In the genomic region with DNA sequence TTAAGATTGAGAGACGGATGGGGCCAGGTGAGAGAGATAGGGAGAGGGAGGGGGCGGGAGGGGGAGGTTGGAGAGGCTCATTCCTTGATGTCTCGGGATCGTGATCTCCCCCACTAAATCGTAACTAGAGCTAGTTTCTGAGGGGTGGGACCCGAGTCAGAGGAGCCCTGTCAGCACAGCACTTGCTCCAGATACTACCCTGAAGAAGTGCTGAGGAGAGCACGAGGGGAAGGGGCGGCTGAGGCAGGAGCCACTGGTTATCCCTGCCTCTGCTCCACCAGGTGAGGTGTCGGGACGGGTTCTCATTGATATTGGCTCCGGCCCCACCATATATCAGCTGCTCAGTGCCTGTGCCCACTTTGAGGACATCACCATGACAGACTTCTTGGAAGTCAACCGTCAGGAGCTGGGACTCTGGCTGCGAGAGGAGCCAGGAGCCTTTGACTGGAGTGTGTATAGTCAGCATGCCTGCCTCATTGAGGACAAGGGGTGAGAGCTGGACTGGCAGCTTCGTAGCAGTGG, we compare ENCODE assay signal across 22 mouse cellular contexts. TPM values are rescaled to one million over a fixed set of nuclear protein-coding genes. Genes with fewer than 3 reads are reported as not detected.
A peak's percentile ranks its signal among the peaks of the same experiment; 100 is the strongest.
DNase-seq lines count a peak whose midpoint lies in the region; ATAC-seq and TF ChIP-seq lines count a peak whose summit lies in the region.
"Had no signal": no experiment of that assay in that cellular context is flagged by ENCODE, and none has a peak within 500 bp of the region (broad histone marks: within the 10 kb centered on the region; RNA-seq: fewer than 3 reads in every experiment).

No protein-coding gene starts in this region.

- TF ChIP-seq CTCF in gastrocnemius, adult 2 months (IDR thresholded peaks at IDR 0.05): no peak
- no peak for TF ChIP-seq CTCF in E14TG2a.4 (conservative IDR thresholded peaks at IDR 0.05; ENCODE audit: low read length)

- peaks cover 14% of the 10 kb centered on the region; the same call in 1 of the 2 replicates for H3K4me1 ChIP-seq in hindbrain, embryonic 12.5 days
- H3K4me1 ChIP-seq in hindbrain, embryonic 10.5 days (replicated peaks): peaks cover 56% of the 10 kb centered on the region
- H3K4me1 ChIP-seq in E14TG2a.4 (replicated peaks; ENCODE audit: low read depth, low read length): peaks cover 74% of the 10 kb centered on the region
- H3K4me1 ChIP-seq in limb, embryonic 12.5 days (replicated peaks): peaks cover 8% of the 10 kb centered on the region

- H3K27me3 ChIP-seq in hindbrain, embryonic 12.5 days: peaks cover 77% of the 10 kb centered on the region
- H3K27me3 ChIP-seq in hindbrain, embryonic 10.5 days (ENCODE audit: insufficient read depth, poor library complexity, severe bottlenecking): peaks cover 87% of the 10 kb centered on the region
- peaks cover 70% of the 10 kb centered on the region for H3K27me3 ChIP-seq in E14TG2a.4 (ENCODE audit: insufficient read depth, low read length)
- peaks cover 93% of the 10 kb centered on the region for H3K27me3 ChIP-seq in limb, embryonic 12.5 days

- intact Hi-C loops in gastrocnemius, adult 2 months (cut with DNase I): no loop called here

- peak; percentile 57 for DNase-seq in gastrocnemius, adult 2 months
- DNase-seq in gastrocnemius, adult 18-20 months (ENCODE audit: low spot score): no peak
- DNase-seq in hindbrain, embryonic 10.5 days (ENCODE audit: low spot score): no peak
- no peak for DNase-seq in thymus, postnatal 25 days
- DNase-seq: adrenal gland, postnatal 36 days; cerebellum, adult 18-20 months; kidney, adult 8-10 months; kidney, postnatal 14 days; lung, adult 18-20 months; lung, postnatal 14 days had no signal

- no peaks in the 10 kb centered on the region for H3K36me3 ChIP-seq in hindbrain, embryonic 12.5 days
- no peaks in the 10 kb centered on the region for H3K36me3 ChIP-seq in hindbrain, embryonic 10.5 days
- H3K36me3 ChIP-seq in E14TG2a.4 (ENCODE audit: insufficient read depth, low read length): no peaks in the 10 kb centered on the region
- no peaks in the 10 kb centered on the region for H3K36me3 ChIP-seq in limb, embryonic 12.5 days
- H3K36me3 ChIP-seq: forebrain, embryonic 15.5 days had no signal

- no peak overlapping the region for H3K4me3 ChIP-seq in gastrocnemius, adult 2 months
- no peak overlapping the region for H3K4me3 ChIP-seq in hindbrain, embryonic 12.5 days
- no peak overlapping the region for H3K4me3 ChIP-seq in hindbrain, embryonic 10.5 days
- H3K4me3 ChIP-seq in E14TG2a.4 (replicated peaks; ENCODE audit: low read length): peak overlapping the region; percentile 62; the same call in 1 of the 2 replicates
- peak overlapping the region; percentile 19; the same call in 1 of the 2 replicates for H3K4me3 ChIP-seq in limb, embryonic 12.5 days (replicated peaks)
- H3K4me3 ChIP-seq: forebrain, embryonic 15.5 days; layer of hippocampus, adult 2 months had no signal

- peak overlapping the region; percentile 98; the same call in 1 of the 2 replicates for H3K27ac ChIP-seq in gastrocnemius, adult 2 months
- no peak overlapping the region for H3K27ac ChIP-seq in hindbrain, embryonic 12.5 days
- H3K27ac ChIP-seq in hindbrain, embryonic 10.5 days: no peak overlapping the region
- no peak overlapping the region for H3K27ac ChIP-seq in limb, embryonic 12.5 days
- H3K27ac ChIP-seq: forebrain, embryonic 15.5 days; layer of hippocampus, adult 2 months had no signal

- H3K4me2 ChIP-seq in hindbrain, embryonic 12.5 days (replicated peaks): peak overlapping the region; percentile 23; the same call in 1 of the 2 replicates
- H3K4me2 ChIP-seq in limb, embryonic 12.5 days: 0 out of 2 replicates have a peak overlapping the region, but pooled peaks have one; percentile 37
- H3K4me2 ChIP-seq: liver, embryonic 11.5 days had no signal

- H3K9me3 ChIP-seq in hindbrain, embryonic 12.5 days (replicated peaks): no peaks in the 10 kb centered on the region
- no peaks in the 10 kb centered on the region for H3K9me3 ChIP-seq in hindbrain, embryonic 10.5 days
- H3K9me3 ChIP-seq in E14TG2a.4 (ENCODE audit: low read length): no peaks in the 10 kb centered on the region
- H3K9me3 ChIP-seq in limb, embryonic 12.5 days: no peaks in the 10 kb centered on the region
- H3K9me3 ChIP-seq: forebrain, embryonic 15.5 days had no signal

- no peak overlapping the region for H3K9ac ChIP-seq in hindbrain, embryonic 12.5 days
- H3K9ac ChIP-seq in limb, embryonic 12.5 days (replicated peaks): peak overlapping the region; percentile 23; the same call in 1 of the 2 replicates
- H3K9ac ChIP-seq: forebrain, embryonic 15.5 days had no signal

- ATAC-seq in hindbrain, embryonic 12.5 days (ENCODE audit: low FRiP score): no peak
- ATAC-seq in limb, embryonic 12.5 days (ENCODE audit: insufficient number of reproducible peaks, insufficient read depth, low FRiP score, low TSS enrichment, low read depth): no peak
- ATAC-seq: forebrain, embryonic 15.5 days had no signal

- 59% methylated on average over 14 of the region's 14 CpGs for WGBS in hindbrain, embryonic 12.5 days
- WGBS in hindbrain, embryonic 10.5 days: 54% methylated on average over 14 of the region's 14 CpGs
- 47% methylated on average over 14 of the region's 14 CpGs for WGBS in limb, embryonic 12.5 days

RNA-seq across cellular contexts. Expression of a gene that starts 0.9 kb away (rescaled TPM):
- 1 to 10 TPM; 1.8 to 5.9 TPM for total RNA-seq in gastrocnemius, adult 2 months (2021)
- 1 to 10 TPM; 1.2 to 8.2 TPM for total RNA-seq in gastrocnemius, adult 18-20 months (2021)
- polyA plus RNA-seq in hindbrain, embryonic 12.5 days (2016; fragmentation: Nextera tagmentation; extraction: Ambion mirVana): 1.0 and 1.1 TPM in 2 replicates
- polyA plus RNA-seq in hindbrain, embryonic 10.5 days (2016; fragmentation: Nextera tagmentation; extraction: Ambion mirVana): 0.65 and 1.2 TPM in 2 replicates
- 0.37 and 0.41 TPM in 2 replicates for polyA plus RNA-seq in limb, embryonic 12.5 days (2016; fragmentation: Nextera tagmentation; extraction: Ambion mirVana)
- total RNA-seq: common myeloid progenitor, adult 5-6 weeks; layer of hippocampus, adult 2 months; megakaryocyte, adult 5-6 weeks had no signal
- polyA plus RNA-seq: heart, postnatal 0 days; spleen, adult 2 months; stomach, embryonic 14.5 days had no signal

RNA-seq across cellular contexts. Expression of a gene that starts 3.5 kb away (rescaled TPM):
- total RNA-seq in gastrocnemius, adult 2 months (2021): 1,000 to 10,000 TPM; 3,050 to 3,067 TPM
- total RNA-seq in gastrocnemius, adult 18-20 months (2021): 1,000 to 10,000 TPM; 3,864 to 4,194 TPM
- polyA plus RNA-seq in hindbrain, embryonic 12.5 days (2016; fragmentation: Nextera tagmentation; extraction: Ambion mirVana): 0.31 and 1.7 TPM in 2 replicates
- polyA plus RNA-seq in hindbrain, embryonic 10.5 days (2016; fragmentation: Nextera tagmentation; extraction: Ambion mirVana): 0.17 and 0.29 TPM in 2 replicates
- 4.7 TPM in 2 replicates for polyA plus RNA-seq in limb, embryonic 12.5 days (2016; fragmentation: Nextera tagmentation; extraction: Ambion mirVana)
- total RNA-seq: common myeloid progenitor, adult 5-6 weeks; megakaryocyte, adult 5-6 weeks; midbrain, postnatal 0 days had no signal
- polyA plus RNA-seq: midbrain, postnatal 0 days had no signal

RNA-seq across cellular contexts. Expression of a gene that starts 13.2 kb away (rescaled TPM):
- 1 to 10 TPM; 2.2 to 3.0 TPM for total RNA-seq in gastrocnemius, adult 2 months (2021)
- total RNA-seq in gastrocnemius, adult 18-20 months (2021): 1 to 10 TPM; 2.3 to 3.7 TPM
- polyA plus RNA-seq in hindbrain, embryonic 12.5 days (2016; fragmentation: Nextera tagmentation; extraction: Ambion mirVana): 9.1 and 10.2 TPM in 2 replicates
- 9.3 and 9.8 TPM in 2 replicates for polyA plus RNA-seq in hindbrain, embryonic 10.5 days (2016; fragmentation: Nextera tagmentation; extraction: Ambion mirVana)
- polyA plus RNA-seq in limb, embryonic 12.5 days (2016; fragmentation: Nextera tagmentation; extraction: Ambion mirVana): 7.9 and 9.7 TPM in 2 replicates

RNA-seq across cellular contexts. Expression of a gene that starts 25.2 kb away (rescaled TPM):
- total RNA-seq in gastrocnemius, adult 2 months (2021): 1 to 10 TPM; 1.6 to 1.9 TPM
- total RNA-seq in gastrocnemius, adult 18-20 months (2021): 1 to 10 TPM; 1.1 to 1.7 TPM
- 25.9 and 26.9 TPM in 2 replicates for polyA plus RNA-seq in hindbrain, embryonic 12.5 days (2016; fragmentation: Nextera tagmentation; extraction: Ambion mirVana)
- 23.3 TPM in 2 replicates for polyA plus RNA-seq in hindbrain, embryonic 10.5 days (2016; fragmentation: Nextera tagmentation; extraction: Ambion mirVana)
- 40.8 and 45.7 TPM in 2 replicates for polyA plus RNA-seq in limb, embryonic 12.5 days (2016; fragmentation: Nextera tagmentation; extraction: Ambion mirVana)
- total RNA-seq: common myeloid progenitor, adult 5-6 weeks; megakaryocyte, adult 5-6 weeks had no signal

RNA-seq across cellular contexts. Expression of a gene that starts 28.9 kb away (rescaled TPM):
- 10 to 100 TPM; 11.8 to 12.1 TPM for total RNA-seq in gastrocnemius, adult 2 months (2021)
- total RNA-seq in gastrocnemius, adult 18-20 months (2021): 10 to 100 TPM; 11.1 to 13.6 TPM
- 49.0 and 50.0 TPM in 2 replicates for polyA plus RNA-seq in hindbrain, embryonic 12.5 days (2016; fragmentation: Nextera tagmentation; extraction: Ambion mirVana)
- 55.5 and 57.8 TPM in 2 replicates for polyA plus RNA-seq in hindbrain, embryonic 10.5 days (2016; fragmentation: Nextera tagmentation; extraction: Ambion mirVana)
- polyA plus RNA-seq in limb, embryonic 12.5 days (2016; fragmentation: Nextera tagmentation; extraction: Ambion mirVana): 39.9 and 41.9 TPM in 2 replicates

Comparison
In these comparisons a context has a peak if more than half of its experiments do, and no peak if none do; other contexts are left out.
1. H3K4me3 ChIP-seq: peak in E14TG2a.4 (single experiment) and limb, embryonic 12.5 days (single experiment); none in gastrocnemius, adult 2 months (single experiment), hindbrain, embryonic 12.5 days (single experiment) and hindbrain, embryonic 10.5 days (single experiment).